Mouse (Mus musculus) G1E (cell line): ENCODE results near the gene Smoc1.
A peak's percentile ranks its signal among the peaks of the same experiment; 100 is the strongest.

Experiments used
- CTCF ChIP-seq: IDR thresholded peaks from 2 replicates; pipeline ENCODE4 v1.5.1; 2012; ENCODE audit warnings: low read depth, low read length, inconsistent platforms, mixed read lengths
- GATA1 ChIP-seq: IDR thresholded peaks from 2 replicates; pipeline ENCODE4 v1.6.1; 2012; ENCODE audit warnings: borderline replicate concordance, low read length, inconsistent platforms, mixed read lengths
- POLR2AphosphoS5 ChIP-seq: IDR thresholded peaks from 2 replicates; pipeline ENCODE4 v1.6.1; 2012; ENCODE audit warnings: low read depth, low read length, inconsistent platforms; ENCODE audit not compliant: insufficient replicate concordance

DNA sequence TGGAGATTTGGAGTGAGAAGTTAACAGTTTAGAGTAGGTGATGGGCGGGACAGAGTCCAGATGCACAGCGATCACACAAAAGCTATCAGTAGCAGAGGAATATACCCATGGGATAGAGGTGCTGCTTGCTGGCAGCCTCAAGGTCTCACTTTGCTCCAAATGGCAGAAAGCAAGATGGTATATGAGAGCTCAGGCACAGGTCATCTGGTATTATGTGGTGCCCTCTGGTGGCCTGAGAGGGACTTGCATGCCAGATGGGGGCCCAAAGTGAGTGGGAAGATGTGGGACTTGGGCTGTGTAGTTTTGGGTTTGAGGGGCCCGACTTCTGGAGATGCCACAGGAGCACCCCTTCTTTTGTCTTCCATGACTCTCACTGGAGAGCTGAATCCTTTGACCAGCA lies 155.5 kb downstream of the Smoc1 start:
- peak; percentile 92 for TF ChIP-seq CTCF
- TF ChIP-seq GATA1: no peak
- TF ChIP-seq POLR2AphosphoS5: no peak
